In the genomic region with DNA sequence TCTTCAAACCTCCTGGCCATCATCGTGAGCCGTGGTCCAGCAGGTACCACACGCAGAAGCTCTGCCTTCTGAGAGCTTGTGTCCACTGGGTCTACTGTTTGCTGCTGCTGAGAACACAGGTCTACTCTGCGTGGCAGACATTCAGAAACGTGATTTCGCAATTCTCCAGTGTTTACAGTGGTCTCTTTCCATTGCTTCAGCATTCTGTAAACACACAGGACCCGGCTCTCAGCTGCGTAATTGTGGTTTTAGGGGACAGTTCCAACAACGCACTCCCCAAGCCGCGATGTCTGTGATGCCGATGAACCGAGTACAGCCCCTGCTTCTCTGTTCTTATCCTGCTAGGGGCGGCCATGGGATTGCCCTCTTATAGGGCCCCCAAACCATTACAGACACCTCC, we compare ENCODE assay signal across 14 mouse cellular contexts. TPM values are rescaled to one million over a fixed set of nuclear protein-coding genes. Genes with fewer than 3 reads are reported as not detected.
DNase-seq lines count a peak whose midpoint lies in the region; ATAC-seq and TF ChIP-seq lines count a peak whose summit lies in the region.
"Had no signal": no experiment of that assay in that cellular context is flagged by ENCODE, and none has a peak within 500 bp of the region (broad histone marks: within the 10 kb centered on the region; RNA-seq: fewer than 3 reads in every experiment).

No protein-coding gene starts in this region.

- H3K4me3 ChIP-seq in neural tube, embryonic 13.5 days, result no peak overlapping the region
- no peak overlapping the region for H3K4me3 ChIP-seq in neural tube, embryonic 15.5 days (replicated peaks)
- H3K4me3 ChIP-seq in lung, postnatal 0 days (ENCODE audit: low read depth, low read length), result no peak overlapping the region
- H3K4me3 ChIP-seq in stomach, postnatal 0 days (ENCODE audit: low read depth, low read length), result no peak overlapping the region
- H3K4me3 ChIP-seq: embryonic facial prominence, embryonic 12.5 days; heart, adult 2 months; hindbrain, embryonic 12.5 days had no signal

- no peaks in the 10 kb centered on the region for H3K9me3 ChIP-seq in neural tube, embryonic 13.5 days
- H3K9me3 ChIP-seq in neural tube, embryonic 15.5 days (replicated peaks), result no peaks in the 10 kb centered on the region
- no peaks in the 10 kb centered on the region for H3K9me3 ChIP-seq in lung, postnatal 0 days (ENCODE audit: low read length)
- no peaks in the 10 kb centered on the region for H3K9me3 ChIP-seq in stomach, postnatal 0 days (ENCODE audit: control insufficient read depth, low read length)
- H3K9me3 ChIP-seq: embryonic facial prominence, embryonic 12.5 days; hindbrain, embryonic 12.5 days had no signal

- no peak for TF ChIP-seq CTCF in lung, postnatal 0 days (IDR thresholded peaks at IDR 0.05)
- no peak for TF ChIP-seq CTCF in stomach, postnatal 0 days (IDR thresholded peaks at IDR 0.05; ENCODE audit: low read depth)

- 0 out of 2 replicates have a peak overlapping the region, but pooled peaks have one; percentile 28 for H3K27ac ChIP-seq in neural tube, embryonic 13.5 days (replicated peaks)
- H3K27ac ChIP-seq in neural tube, embryonic 15.5 days (replicated peaks), result no peak overlapping the region
- H3K27ac ChIP-seq in lung, postnatal 0 days (ENCODE audit: low read length), result no peak overlapping the region
- peak overlapping the region; percentile 76 for H3K27ac ChIP-seq in stomach, postnatal 0 days (replicated peaks)
- H3K27ac ChIP-seq: embryonic facial prominence, embryonic 12.5 days; heart, adult 2 months; hindbrain, embryonic 12.5 days had no signal

- H3K4me2 ChIP-seq in neural tube, embryonic 13.5 days, result no peak overlapping the region
- no peak overlapping the region for H3K4me2 ChIP-seq in neural tube, embryonic 15.5 days
- 0 out of 2 replicates have a peak overlapping the region, but pooled peaks have one; percentile 8 for H3K4me2 ChIP-seq in lung, postnatal 0 days (replicated peaks; ENCODE audit: low read depth, low read length)
- H3K4me2 ChIP-seq in stomach, postnatal 0 days (replicated peaks; ENCODE audit: low read depth), result no peak overlapping the region
- H3K4me2 ChIP-seq: embryonic facial prominence, embryonic 12.5 days; hindbrain, embryonic 12.5 days had no signal

- H3K9ac ChIP-seq in neural tube, embryonic 13.5 days, result no peak overlapping the region
- no peak overlapping the region for H3K9ac ChIP-seq in neural tube, embryonic 15.5 days (replicated peaks)
- H3K9ac ChIP-seq in lung, postnatal 0 days (replicated peaks; ENCODE audit: low read depth), result no peak overlapping the region
- no peak overlapping the region for H3K9ac ChIP-seq in stomach, postnatal 0 days (ENCODE audit: low read length)
- H3K9ac ChIP-seq: embryonic facial prominence, embryonic 12.5 days; hindbrain, embryonic 12.5 days had no signal

- peak; percentile 60 for TF ChIP-seq EP300 in lung, postnatal 0 days (IDR thresholded peaks at IDR 0.05)
- no peak for TF ChIP-seq EP300 in stomach, postnatal 0 days (optimal IDR thresholded peaks at IDR 0.05)

- DNase-seq in gastrocnemius, adult 18-20 months (ENCODE audit: low spot score), result peak; percentile 19
- DNase-seq in gastrocnemius, postnatal 36 days, result no peak
- peak; percentile 85 for DNase-seq in lung, postnatal 0 days (ENCODE audit: low spot score)
- no peak for DNase-seq in stomach, postnatal 0 days (ENCODE audit: low spot score)
- no peak for DNase-seq in thymus, postnatal 36 days
- no peak for DNase-seq in layer of hippocampus, postnatal 25 days (ENCODE audit: extremely low spot score in 1 of 2, low spot score in 1 of 2)
- DNase-seq: cerebellum, postnatal 10 days; heart, adult 2 months had no signal

- ATAC-seq in neural tube, embryonic 13.5 days (ENCODE audit: low read depth), result no peak
- ATAC-seq in neural tube, embryonic 15.5 days (ENCODE audit: low FRiP score), result no peak
- peak; percentile 80 for ATAC-seq in lung, postnatal 0 days
- peak; percentile 55; the same call in 1 of the 2 replicates for ATAC-seq in stomach, postnatal 0 days (ENCODE audit: low FRiP score, low TSS enrichment)
- ATAC-seq: activated CD4-positive, CD25-positive, alpha-beta regulatory T cell, adult 4 months; forebrain, embryonic 16.5 days had no signal

- no peaks in the 10 kb centered on the region for H3K4me1 ChIP-seq in neural tube, embryonic 13.5 days (replicated peaks)
- no peaks in the 10 kb centered on the region for H3K4me1 ChIP-seq in neural tube, embryonic 15.5 days
- H3K4me1 ChIP-seq in lung, postnatal 0 days (ENCODE audit: insufficient read depth, low read depth, low read length), result no peaks in the 10 kb centered on the region; the same call in 1 of the 2 replicates
- H3K4me1 ChIP-seq in stomach, postnatal 0 days (replicated peaks; ENCODE audit: control insufficient read depth, insufficient read depth), result peaks cover 2% of the 10 kb centered on the region; the same call in 1 of the 2 replicates

- 88% methylated on average over 14 of the region's 14 CpGs for WGBS in neural tube, embryonic 13.5 days
- 87% methylated on average over 14 of the region's 14 CpGs for WGBS in neural tube, embryonic 15.5 days
- 31% methylated on average over 14 of the region's 14 CpGs for WGBS in lung, postnatal 0 days
- WGBS in stomach, postnatal 0 days, result 46% methylated on average over 14 of the region's 14 CpGs

- H3K36me3 ChIP-seq in neural tube, embryonic 13.5 days, result no peaks in the 10 kb centered on the region
- H3K36me3 ChIP-seq in neural tube, embryonic 15.5 days, result no peaks in the 10 kb centered on the region
- no peaks in the 10 kb centered on the region for H3K36me3 ChIP-seq in lung, postnatal 0 days (ENCODE audit: insufficient read depth, low read length)
- no peaks in the 10 kb centered on the region for H3K36me3 ChIP-seq in stomach, postnatal 0 days (ENCODE audit: control insufficient read depth, insufficient read depth, low read length)
- H3K36me3 ChIP-seq: embryonic facial prominence, embryonic 12.5 days; hindbrain, embryonic 12.5 days had no signal

- intact Hi-C loops in gastrocnemius, postnatal 36 days (cut with DNase I), result no loop called here

- no peaks in the 10 kb centered on the region for H3K27me3 ChIP-seq in neural tube, embryonic 13.5 days
- H3K27me3 ChIP-seq in neural tube, embryonic 15.5 days (replicated peaks), result no peaks in the 10 kb centered on the region
- H3K27me3 ChIP-seq in lung, postnatal 0 days (replicated peaks; ENCODE audit: insufficient read depth, low read length), result no peaks in the 10 kb centered on the region
- no peaks in the 10 kb centered on the region for H3K27me3 ChIP-seq in stomach, postnatal 0 days (ENCODE audit: control insufficient read depth, insufficient read depth, low read length)
- H3K27me3 ChIP-seq: embryonic facial prominence, embryonic 12.5 days; hindbrain, embryonic 12.5 days had no signal

RNA-seq across cellular contexts. Expression of gene Pofut2, which starts 16.1 kb away (rescaled TPM):
- 10 to 100 TPM; 19.3 to 22.1 TPM for total RNA-seq in gastrocnemius, adult 18-20 months (2021)
- total RNA-seq in gastrocnemius, postnatal 36 days (2021), result 10 to 100 TPM; 19.9 to 23.2 TPM
- 62.3 and 69.6 TPM in 2 replicates for polyA plus RNA-seq in neural tube, embryonic 13.5 days (2015; fragmentation: Nextera tagmentation; extraction: Ambion mirVana)
- 57.5 and 63.9 TPM in 2 replicates for polyA plus RNA-seq in neural tube, embryonic 15.5 days (2015; fragmentation: Nextera tagmentation; extraction: Ambion mirVana)
- polyA plus RNA-seq in lung, postnatal 0 days (2015; fragmentation: Nextera tagmentation; extraction: Ambion mirVana), result 84.2 and 84.4 TPM in 2 replicates
- 50.7 and 54.0 TPM in 2 replicates for polyA plus RNA-seq in stomach, postnatal 0 days (2015; fragmentation: Nextera tagmentation; extraction: Ambion mirVana)
- 10 to 100 TPM; 29.9 to 31.9 TPM for total RNA-seq in layer of hippocampus, postnatal 25 days (2021)

Comparison
In these comparisons a context has a peak if more than half of its experiments do, and no peak if none do; other contexts are left out.
1. DNase-seq: peak in gastrocnemius, adult 18-20 months (single experiment) and lung, postnatal 0 days (single experiment); none in gastrocnemius, postnatal 36 days (0 of 2), stomach, postnatal 0 days (single experiment), thymus, postnatal 36 days (0 of 2) and layer of hippocampus, postnatal 25 days (0 of 2).
2. H3K27ac ChIP-seq: peak in neural tube, embryonic 13.5 days (single experiment) and stomach, postnatal 0 days (single experiment); none in neural tube, embryonic 15.5 days (single experiment) and lung, postnatal 0 days (single experiment).
3. ATAC-seq: peak in lung, postnatal 0 days (single experiment) and stomach, postnatal 0 days (single experiment); none in neural tube, embryonic 13.5 days (single experiment) and neural tube, embryonic 15.5 days (single experiment).